Mouse (Mus musculus) liver, postnatal 0 days (tissue): ENCODE data around the gene Antxr2.

ENCODE experiments used
- CTCF ChIP-seq: sonication (generic); IDR thresholded peaks from 2 replicates; pipeline ENCODE4 v1.5.1; 2016; ENCODE audit warnings: antibody characterized with exemption, low read depth
- EP300 ChIP-seq: IDR thresholded peaks from 2 replicates; pipeline ENCODE4 v1.6.1; 2016; ENCODE audit warnings: antibody characterized with exemption, low read depth, mild to moderate bottlenecking

DNA sequence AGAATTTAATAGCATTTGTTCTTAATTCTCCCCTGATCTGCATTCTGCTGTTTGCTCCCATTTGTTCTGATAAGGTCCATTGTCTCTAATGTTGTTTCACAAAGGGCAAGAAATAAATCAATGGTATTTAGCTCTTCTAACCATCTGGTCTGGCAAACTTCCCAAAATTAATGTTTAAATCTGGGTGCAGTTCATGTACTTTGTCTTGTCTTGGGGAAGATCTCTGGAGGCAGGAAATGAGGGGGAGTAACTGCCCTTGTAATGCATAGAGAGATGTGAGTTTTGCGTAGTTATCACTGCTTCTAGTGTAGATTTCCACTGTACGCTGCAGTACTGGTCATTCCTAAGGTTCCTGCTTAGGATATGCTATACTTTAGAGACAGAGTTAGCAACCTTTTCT, 193.5 kb downstream of the Antxr2 start:
- no peak for TF ChIP-seq CTCF
- no peak for TF ChIP-seq EP300
